Mouse (Mus musculus) mouse embryonic stem cell (cell line): ENCODE results near the gene Ntrk3.

Experiments used
- in situ Hi-C, 2 experiments: fragments of 300-500 bp; cut with MboI; formaldehyde crosslinking; loops; 1 replicate in 1 of 2; 3 replicates in 1 of 2; pipeline ENCODE4 v1.14.3; 2019 to 2020; ENCODE audit warnings: low sequenced_read_pairs in 2 of 2, low pct_unique_long_range_greater_than_20kb in 1 of 2, mixed read lengths in 1 of 2; ENCODE audit not compliant: unreplicated experiment in 1 of 2

The Ntrk3 gene

DNA sequence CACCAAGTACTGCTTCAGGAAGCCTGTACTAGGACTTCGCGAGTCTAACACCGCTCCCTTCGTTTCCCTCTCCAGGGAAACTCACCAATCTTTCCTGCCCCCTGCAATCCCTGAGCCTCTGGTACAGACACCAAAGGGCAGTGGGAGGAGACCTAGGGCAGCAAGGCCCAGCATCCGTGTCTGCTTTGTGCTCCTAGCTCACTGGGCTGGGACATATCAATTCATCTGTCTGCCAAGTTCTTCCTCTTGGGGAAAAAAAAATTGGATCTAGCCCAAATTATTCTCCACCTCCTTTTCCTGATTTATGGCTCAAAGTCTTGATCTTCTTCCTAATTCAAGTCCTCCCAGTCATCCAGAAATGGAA, 168.6 kb downstream of the Ntrk3 start:
- in situ Hi-C loops: no loop called here

DNA sequence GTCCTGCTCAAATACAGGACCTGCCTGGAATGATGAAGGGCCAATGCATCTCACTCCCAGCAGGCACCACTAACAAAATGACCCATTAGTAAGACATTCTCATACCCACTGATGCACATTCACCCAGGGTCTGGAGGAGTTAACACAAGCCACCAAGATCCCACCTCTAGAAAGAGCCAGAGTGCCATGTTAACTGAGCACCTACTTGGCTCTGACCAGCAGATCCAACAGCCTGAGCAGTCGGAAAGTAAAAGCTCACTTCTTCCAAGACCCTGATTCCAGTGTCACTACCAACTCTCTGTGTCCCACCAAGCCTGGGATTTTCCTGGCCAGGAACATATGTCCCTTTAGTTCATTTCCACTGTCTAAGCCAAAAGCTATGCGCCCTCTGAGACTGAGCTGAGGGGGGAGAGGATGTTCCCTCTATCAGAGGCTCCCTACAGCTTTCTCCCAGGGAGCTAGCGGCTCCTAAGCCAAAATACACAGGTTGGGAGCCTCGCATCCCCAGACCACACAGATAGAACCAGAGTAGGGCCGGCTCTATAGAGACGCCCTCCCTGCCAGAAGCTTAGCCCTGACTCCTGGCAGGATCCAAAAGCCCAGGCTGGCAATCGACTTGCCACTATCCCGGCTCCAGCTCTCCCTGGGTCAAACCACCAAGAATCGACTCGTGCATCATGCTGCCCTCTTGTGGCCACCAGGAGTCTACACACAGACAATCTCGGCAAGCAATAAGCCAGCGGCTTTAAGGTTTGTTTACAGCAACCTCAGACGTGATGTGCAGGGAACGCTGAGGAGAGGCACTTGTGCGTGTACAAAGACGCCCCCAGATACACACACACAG, 169.2 kb downstream of the Ntrk3 start:
- in situ Hi-C loops: no loop called here

DNA sequence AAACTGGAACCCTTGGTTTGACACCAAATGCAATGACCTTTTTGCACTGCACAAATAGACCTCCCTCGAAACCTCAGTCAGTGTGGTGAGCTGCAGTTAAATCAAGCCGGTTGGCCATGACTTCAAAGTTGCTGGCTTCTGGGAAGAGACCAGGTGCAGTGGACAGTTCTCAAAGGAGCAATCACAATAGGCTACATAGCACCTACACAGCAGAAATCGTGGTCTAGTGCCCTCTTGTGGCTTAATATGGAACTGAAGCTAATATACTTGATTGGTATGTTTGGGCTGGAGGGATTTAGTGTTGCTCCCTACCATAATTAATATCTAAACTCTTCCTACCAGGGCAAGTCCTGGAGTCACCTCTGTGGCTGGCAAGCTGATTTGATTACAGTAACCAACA, 171.2 kb downstream of the Ntrk3 start:
- in situ Hi-C loops: no loop called here

DNA sequence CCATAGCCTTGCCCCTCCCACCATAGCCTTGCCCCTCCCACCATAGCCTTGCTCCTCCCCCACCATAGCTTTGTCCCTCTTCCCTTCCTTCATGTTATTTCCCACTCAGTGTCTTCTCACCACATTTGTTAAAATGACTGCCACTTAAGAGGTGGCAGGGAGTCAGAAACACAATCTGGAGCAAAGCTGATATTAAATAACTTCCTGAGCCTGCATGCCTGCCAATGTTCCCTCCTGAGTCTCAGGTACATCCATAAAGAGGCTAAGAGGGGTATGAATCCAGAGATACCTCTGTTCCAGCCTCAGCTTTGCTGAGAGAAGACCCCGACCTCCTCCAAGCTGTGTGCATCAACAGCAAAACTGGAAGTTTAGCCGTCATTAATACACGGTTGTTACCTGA, 172.4 kb downstream of the Ntrk3 start:
- in situ Hi-C loops: no loop called here

DNA sequence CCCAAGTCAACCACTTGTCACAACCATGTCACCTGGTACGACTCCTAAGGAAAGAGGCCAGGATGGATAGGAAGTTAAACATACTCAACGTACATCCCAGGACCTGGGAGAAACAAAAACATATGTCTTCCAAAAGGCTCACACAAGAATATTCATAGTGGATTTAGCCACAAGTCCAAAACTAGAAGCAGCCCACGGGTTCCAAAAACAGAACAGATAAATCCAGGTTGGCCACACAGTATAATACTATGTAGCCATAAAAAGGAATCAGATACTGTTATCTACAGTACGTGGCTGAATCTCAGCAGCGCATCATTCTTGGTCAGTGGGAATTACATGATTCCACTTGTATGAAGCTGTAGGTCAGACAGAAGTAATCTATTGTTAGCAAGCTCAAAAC, 179.3 kb downstream of the Ntrk3 start:
- in situ Hi-C loops: no loop called here

DNA sequence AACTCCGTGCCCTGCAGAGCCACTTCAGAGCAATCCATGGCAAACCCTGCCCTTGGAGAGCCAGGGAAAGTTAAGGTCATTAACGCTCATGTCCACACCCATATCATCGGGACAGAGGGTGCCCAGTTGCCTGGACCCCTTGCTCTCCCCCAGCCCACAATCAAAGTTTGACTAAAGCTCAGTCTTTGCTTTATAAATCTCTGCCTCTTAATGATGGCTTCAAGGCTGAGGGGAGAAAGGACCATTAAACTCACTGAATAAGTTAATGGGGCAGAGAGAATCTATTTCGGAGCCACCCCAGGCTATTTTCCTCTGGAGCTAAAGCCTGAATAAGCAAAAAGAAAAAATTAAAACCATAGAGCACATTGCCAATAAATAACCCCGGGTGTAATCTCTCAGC, 182.3 kb downstream of the Ntrk3 start:
- in situ Hi-C loops: no loop called here

DNA sequence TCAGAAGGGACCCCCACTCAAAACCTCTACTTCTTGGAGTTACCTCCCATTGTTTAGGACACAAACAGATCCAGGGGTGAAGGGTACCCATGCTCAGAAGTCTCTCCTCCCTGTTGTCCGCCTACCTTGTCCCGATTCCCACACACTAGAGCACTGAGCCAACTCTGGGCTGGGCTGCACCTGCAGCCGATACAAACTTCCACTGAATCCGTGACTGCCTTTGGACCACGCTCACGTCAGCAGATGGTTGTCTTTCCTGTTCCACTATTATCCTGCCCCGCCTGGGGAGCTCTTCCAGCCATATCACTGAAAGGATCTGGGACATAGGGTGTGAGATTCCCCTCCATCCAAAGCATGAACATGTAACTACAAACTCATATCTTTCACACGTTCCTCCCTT, 188.4 kb downstream of the Ntrk3 start:
- in situ Hi-C loops: no loop called here

DNA sequence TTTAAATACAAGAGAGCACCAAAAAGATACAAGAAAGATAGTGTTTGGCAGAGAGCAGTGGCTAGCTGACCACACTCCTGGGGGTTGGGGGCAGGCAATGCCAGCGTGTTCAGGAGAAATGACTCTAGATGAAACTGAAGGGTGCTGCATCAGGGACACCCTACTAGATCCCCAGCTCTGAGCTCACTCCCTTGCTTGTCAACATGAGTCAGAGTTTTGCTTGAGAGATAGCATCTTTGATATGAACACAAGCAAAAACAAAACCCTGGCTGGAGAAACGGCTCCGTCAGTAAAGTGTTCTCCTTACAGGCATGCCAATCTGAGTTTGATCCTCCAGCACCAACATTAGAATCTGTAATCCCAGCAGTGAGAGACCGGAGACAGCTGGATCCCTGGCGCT, 189.1 kb downstream of the Ntrk3 start:
- in situ Hi-C loops: no loop called here

DNA sequence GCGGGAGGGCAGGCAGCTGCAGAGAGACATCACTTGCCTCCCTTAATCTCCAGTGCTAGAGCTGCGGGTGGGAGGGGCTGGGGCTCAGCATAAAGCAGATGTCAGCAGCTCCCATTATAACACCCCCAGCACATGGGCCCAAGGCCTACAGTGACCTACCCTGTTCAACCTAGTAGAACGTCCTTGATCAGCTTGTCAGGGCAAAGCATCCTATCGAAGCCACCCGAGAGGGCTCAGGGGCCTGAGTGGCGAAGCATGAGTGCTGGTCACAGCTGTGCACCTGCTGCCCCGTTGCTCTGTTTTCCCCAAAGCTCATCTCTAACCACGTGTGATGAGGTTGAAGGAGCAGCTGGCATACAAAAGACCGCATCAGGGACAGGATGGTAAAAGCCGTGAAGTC, 191.3 kb downstream of the Ntrk3 start:
- in situ Hi-C loops: no loop called here

DNA sequence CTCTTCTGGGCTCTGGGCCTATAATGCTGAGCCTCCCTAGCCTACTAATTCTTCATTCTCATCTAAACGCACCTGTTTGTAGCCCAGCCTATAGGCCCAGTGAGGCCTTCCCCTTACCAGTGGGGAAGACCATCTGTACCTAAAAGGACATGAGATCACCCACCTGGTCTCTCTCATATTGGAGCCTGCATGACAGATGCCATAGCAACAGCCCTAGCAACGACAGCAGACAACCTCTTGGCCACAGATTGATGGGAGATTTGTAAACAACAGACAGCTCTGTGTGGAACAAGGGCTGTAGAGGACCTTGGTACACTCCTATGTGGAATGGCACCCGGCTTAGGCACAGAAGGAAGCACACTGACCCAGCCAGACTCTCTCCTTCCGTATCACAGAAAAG, 195.3 kb downstream of the Ntrk3 start:
- in situ Hi-C loops: no loop called here

DNA sequence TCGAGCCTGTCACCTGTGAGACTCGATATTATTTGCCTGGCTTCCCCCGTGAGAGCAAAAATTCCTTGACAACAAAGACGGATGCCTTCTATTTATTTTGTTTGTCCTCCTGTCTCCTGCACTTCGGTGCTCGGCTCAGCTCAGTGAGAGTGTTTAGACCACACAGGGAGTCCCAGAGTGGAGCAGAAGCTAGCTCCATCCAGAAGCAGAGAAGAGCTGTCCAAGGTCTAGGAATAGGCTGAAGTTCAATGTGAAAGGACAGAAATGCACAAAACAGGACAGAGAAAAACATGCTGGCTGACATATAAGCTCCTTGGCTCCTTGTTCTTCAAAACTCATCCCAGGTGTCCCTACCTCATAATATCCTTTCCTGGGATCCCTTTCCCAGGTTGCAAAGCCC, 207.5 kb downstream of the Ntrk3 start:
- in situ Hi-C loops: no loop called here

DNA sequence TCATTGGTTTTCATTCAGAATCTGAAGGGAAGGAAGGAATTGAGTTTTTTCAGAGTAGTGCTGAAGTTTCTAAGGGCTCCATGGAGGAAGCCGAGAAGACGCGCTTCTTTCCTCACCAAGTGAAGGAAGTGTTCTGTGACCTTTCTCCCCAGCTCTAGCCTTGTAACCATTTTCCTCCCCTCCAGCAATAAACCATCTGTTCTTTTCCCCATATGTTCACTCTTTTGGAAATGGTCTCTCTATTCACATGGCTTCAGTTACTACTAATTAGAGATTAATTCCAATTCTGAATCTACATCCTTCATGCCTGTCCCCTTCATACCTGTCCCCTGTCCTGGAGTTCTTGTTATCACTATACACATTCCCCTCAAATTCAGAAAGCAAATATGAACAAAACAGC, 209.8 kb downstream of the Ntrk3 start:
- in situ Hi-C loops: no loop called here

DNA sequence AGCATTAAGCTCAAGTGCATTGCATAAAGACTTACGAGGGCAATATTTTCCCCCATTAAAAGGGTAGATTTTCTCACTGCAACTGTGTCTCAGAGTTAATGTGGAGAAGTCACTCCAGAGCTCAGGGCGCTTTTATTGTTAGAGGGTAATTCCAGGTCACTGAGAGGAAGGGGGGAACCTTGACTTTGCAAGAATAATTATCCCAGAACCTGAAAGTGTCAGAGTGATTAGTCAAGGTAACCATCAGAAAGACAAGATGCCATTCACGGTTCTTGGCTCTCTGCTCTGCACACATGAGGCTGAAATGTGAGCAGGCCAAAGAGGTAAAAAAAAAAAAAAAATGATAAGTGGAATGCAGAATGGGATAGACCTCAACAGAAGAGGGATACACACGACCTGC, 210.2 kb downstream of the Ntrk3 start:
- in situ Hi-C loops: no loop called here

DNA sequence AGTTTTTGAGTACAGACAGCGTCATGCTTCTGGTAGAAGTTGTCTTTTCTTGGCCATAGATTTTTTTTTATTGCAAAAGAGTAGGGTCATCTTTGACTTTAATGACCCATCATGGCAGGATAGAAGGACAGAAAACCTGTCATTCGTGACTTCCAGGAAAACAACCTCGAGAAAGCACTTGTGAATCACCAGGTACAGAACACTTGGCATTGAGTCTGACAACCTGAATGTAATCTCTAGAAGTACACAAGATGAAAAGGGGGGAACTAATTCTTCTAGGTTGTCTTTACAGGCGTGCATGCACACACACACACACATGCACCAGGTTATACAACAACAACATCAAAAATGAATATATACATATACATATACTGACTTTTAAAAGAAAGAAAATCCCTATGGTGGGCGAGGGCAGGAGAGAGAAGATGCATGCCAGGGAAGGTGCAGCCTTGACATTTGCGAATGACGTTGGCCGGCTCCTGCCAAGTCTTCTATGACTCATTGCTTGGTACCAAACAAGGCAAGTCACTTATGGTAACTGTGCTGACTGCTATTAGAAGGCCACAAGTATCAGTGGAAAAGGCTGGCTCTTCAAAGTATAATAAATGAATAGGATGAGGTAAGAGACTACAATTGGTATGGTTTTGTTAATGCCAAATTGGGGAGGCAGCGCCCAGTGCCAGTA, 217.4 kb downstream of the Ntrk3 start:
- in situ Hi-C loops: no loop called here

DNA sequence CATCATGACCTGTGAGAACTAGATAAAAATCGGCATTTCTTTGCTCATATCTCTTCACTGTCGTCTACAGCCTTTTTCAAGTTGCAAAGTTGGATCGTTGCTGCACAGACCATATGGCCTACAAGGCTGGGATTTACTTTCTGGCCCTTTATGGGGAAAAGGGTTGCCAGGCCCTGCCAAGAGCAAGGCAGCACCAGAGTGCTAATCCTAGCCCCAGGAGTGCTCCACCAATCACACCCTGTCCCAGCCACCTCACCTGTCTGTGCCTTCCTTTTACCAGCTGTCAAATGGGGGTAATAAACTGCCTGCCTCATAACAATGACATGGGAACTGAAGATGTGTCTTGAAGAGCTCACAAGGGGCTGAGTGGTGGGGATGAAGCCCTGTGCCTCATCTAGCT, 218.1 kb downstream of the Ntrk3 start:
- in situ Hi-C loops: no loop called here

DNA sequence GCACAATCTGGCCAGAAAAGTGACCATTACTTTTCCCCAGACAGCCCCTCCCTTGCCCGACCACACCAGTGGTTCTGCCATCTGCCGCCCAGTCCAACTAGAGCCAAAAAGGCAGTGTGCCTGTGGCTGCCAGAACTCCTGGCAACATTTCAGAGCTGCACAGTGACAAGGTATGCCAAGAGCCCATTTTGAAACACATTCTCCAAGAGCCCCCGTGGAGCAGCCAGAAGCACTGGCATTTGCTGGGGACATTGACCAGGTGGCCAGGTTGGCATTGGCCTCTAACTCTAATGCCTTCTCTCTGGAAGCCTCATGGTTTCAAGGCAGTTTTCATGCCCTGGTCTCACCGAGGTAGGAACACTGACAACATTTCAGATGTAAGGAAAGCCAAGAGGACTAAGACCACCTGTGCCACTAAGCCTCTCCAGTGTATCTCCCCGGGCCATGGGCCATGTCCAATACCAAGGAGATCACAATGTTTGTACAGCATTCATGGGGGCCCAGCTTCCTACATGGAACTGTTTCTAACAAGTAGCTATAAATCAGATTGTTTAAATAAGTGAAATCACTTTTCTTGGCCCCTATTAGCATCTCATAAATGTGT, 218.9 kb downstream of the Ntrk3 start:
- in situ Hi-C loops: no loop called here

DNA sequence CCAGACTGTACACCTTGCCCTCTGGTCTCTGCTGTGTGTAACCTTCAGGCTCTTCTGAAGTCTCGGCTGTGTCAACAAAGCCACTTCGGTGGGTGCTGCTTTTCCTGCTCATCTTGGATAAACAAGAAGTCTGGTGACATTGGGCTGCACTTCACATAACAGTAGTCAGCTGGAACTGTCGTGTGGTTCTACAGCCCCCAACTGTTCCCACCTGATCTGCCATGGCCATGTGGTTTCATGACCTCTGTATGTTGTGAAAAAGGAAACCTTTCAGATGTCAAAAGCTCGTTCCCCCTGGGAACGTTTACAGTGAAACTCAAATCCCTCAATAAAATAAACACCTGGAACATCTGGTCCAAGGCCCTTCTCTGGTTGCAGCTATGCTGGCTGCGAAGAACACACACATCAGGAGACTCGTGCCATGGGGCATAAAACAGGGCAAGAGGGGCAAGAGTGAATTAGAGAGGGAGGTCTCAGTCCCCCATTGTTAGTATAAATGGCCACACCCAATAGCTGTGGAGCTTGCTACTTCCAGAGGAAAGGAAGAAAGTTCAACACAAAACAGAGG, 222.7 kb downstream of the Ntrk3 start:
- in situ Hi-C loops: no loop called here

DNA sequence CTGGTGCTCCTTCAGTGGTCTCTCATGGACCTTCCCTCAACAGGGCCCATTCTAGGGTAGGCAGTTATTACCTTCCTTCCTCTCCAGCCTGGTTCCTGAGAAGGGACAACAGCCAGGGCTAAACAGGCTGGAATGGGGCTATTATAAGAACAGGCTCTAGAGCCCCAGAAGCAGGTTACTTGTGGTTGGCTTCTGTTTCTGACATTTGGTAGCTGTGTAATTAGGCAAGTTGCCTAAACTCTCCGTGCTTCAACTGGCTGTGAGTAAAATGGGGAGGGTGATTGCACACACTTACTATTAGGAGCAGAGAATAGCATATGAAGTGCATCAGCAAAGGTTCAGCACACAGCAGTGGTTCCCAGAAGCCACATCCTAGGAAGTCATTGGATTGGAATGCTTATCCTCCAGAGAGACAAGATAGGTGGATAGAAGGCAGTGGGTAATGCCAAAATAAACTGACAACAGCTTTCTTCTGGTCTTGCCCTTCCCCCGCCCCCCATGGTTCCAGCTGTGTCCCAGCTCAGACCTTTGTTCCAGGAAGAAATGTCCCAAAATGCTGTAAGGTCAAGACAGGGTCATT, 230.7 kb downstream of the Ntrk3 start:
- in situ Hi-C loops: no loop called here

DNA sequence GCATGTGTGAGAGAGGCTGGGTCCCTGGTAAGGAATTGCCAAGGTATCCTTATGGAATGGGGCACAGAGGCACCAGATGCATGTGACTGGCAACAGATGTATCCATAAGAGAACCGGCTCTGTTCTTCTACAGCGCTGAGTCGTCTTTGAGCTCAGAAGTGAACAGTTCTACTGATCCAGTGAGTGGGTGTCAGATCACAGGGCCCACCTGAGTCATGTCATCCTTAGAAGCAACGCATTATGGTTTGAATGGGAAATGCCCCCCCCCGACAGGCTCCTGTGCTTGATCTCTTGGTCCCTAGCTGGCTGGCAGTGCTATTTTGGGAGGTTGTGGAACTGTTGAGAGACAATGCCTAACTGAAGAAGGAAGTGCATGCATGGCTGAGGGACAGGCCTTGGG, 236.9 kb downstream of the Ntrk3 start:
- in situ Hi-C loops: no loop called here
